Comparison of ENCODE assay signal across 9 mouse cellular contexts in the genomic region with DNA sequence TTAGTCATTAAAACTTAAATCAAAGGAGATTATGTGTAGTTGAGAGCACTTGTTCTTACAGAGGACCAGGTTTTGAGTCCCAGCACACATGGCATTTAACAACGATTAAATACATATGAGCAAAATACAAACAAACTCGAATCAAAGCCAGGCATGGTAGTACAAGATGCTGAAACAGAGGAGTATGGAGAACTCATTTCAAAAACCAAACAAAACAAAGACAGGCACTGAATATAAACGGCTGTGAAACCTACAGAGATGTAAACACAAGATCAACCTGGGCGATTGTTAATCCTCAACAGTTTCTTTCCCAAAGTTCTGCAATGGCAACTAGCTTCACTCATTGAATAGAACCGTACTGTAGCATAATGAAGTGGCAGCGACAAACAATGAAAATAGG. TPM values are rescaled to one million over a fixed set of nuclear protein-coding genes. Genes with fewer than 3 reads are reported as not detected.
DNase-seq lines count a peak whose midpoint lies in the region; ATAC-seq lines count a peak whose summit lies in the region.
"Had no signal": no experiment of that assay in that cellular context is flagged by ENCODE, and none has a peak within 500 bp of the region (broad histone marks: within the 10 kb centered on the region; RNA-seq: fewer than 3 reads in every experiment).

No protein-coding gene starts in this region.

- H3K9ac ChIP-seq in kidney, embryonic 14.5 days (ENCODE audit: low read depth, low read length) = 0 out of 2 replicates have a peak overlapping the region, but pooled peaks have one; percentile 31
- peak overlapping the region; percentile 97 for H3K9ac ChIP-seq in embryonic facial prominence, embryonic 12.5 days
- H3K9ac ChIP-seq in intestine, embryonic 14.5 days (ENCODE audit: low read length) = peak overlapping the region; percentile 92; the same call in 1 of the 2 replicates
- H3K9ac ChIP-seq in midbrain, embryonic 16.5 days (ENCODE audit: low read depth, low read length) = no peak overlapping the region

- no peak for DNase-seq in kidney, postnatal 14 days
- no peak for DNase-seq in intestine, embryonic 14.5 days (ENCODE audit: low spot score)
- DNase-seq in thymus, postnatal 4 days = no peak
- no peak for DNase-seq in frontal cortex, postnatal 14 days (ENCODE audit: low spot score in 2 of 2)
- no peak for DNase-seq in T-cell, adult 2 months (ENCODE audit: low spot score)
- DNase-seq: embryo, embryonic 11 days had no signal

- no peaks in the 10 kb centered on the region for H3K36me3 ChIP-seq in kidney, embryonic 14.5 days (ENCODE audit: control insufficient read depth, insufficient read depth, low read length)
- no peaks in the 10 kb centered on the region for H3K36me3 ChIP-seq in embryonic facial prominence, embryonic 12.5 days
- H3K36me3 ChIP-seq in intestine, embryonic 14.5 days (ENCODE audit: control insufficient read depth, insufficient read depth, low read length) = no peaks in the 10 kb centered on the region
- no peaks in the 10 kb centered on the region for H3K36me3 ChIP-seq in midbrain, embryonic 16.5 days (ENCODE audit: control insufficient read depth, insufficient read depth, low read length)

- WGBS in kidney, embryonic 14.5 days = 41% methylated on average over 6 of the region's 6 CpGs
- WGBS in embryonic facial prominence, embryonic 12.5 days = 35% methylated on average over 6 of the region's 6 CpGs
- WGBS in intestine, embryonic 14.5 days = 29% methylated on average over 6 of the region's 6 CpGs
- WGBS in midbrain, embryonic 16.5 days = 28% methylated on average over 6 of the region's 6 CpGs

- H3K27ac ChIP-seq in kidney, embryonic 14.5 days (ENCODE audit: low read depth, low read length) = no peak overlapping the region
- no peak overlapping the region for H3K27ac ChIP-seq in embryonic facial prominence, embryonic 12.5 days
- no peak overlapping the region for H3K27ac ChIP-seq in intestine, embryonic 14.5 days (ENCODE audit: low read depth)
- H3K27ac ChIP-seq in midbrain, embryonic 16.5 days (ENCODE audit: low read length) = no peak overlapping the region

- no peak for ATAC-seq in kidney, embryonic 14.5 days (ENCODE audit: low FRiP score, low TSS enrichment)
- ATAC-seq in embryonic facial prominence, embryonic 12.5 days (ENCODE audit: insufficient number of reproducible peaks, insufficient read depth, low FRiP score, low TSS enrichment) = no peak
- ATAC-seq in intestine, embryonic 14.5 days (replicated peaks; ENCODE audit: low FRiP score, low TSS enrichment, low read depth) = no peak
- no peak for ATAC-seq in midbrain, embryonic 16.5 days

- no peaks in the 10 kb centered on the region for H3K27me3 ChIP-seq in kidney, embryonic 14.5 days (ENCODE audit: control insufficient read depth, insufficient read depth, low read length)
- H3K27me3 ChIP-seq in embryonic facial prominence, embryonic 12.5 days = no peaks in the 10 kb centered on the region
- H3K27me3 ChIP-seq in intestine, embryonic 14.5 days (replicated peaks; ENCODE audit: control insufficient read depth, insufficient read depth, low read length) = no peaks in the 10 kb centered on the region
- H3K27me3 ChIP-seq in midbrain, embryonic 16.5 days (ENCODE audit: control insufficient read depth, insufficient read depth, low read depth, low read length) = no peaks in the 10 kb centered on the region

- peak overlapping the region; percentile 61 for H3K4me2 ChIP-seq in kidney, embryonic 14.5 days (replicated peaks; ENCODE audit: low read depth, low read length)
- peak overlapping the region; percentile 69 for H3K4me2 ChIP-seq in embryonic facial prominence, embryonic 12.5 days (replicated peaks)
- peak overlapping the region; percentile 85 for H3K4me2 ChIP-seq in intestine, embryonic 14.5 days (ENCODE audit: low read length)
- peak overlapping the region; percentile 92 for H3K4me2 ChIP-seq in midbrain, embryonic 16.5 days (ENCODE audit: low read length)

- no peaks in the 10 kb centered on the region for H3K9me3 ChIP-seq in kidney, embryonic 14.5 days (ENCODE audit: control insufficient read depth, low read length)
- no peaks in the 10 kb centered on the region for H3K9me3 ChIP-seq in embryonic facial prominence, embryonic 12.5 days
- no peaks in the 10 kb centered on the region for H3K9me3 ChIP-seq in intestine, embryonic 14.5 days (ENCODE audit: control insufficient read depth, low read length)
- H3K9me3 ChIP-seq in midbrain, embryonic 16.5 days (replicated peaks; ENCODE audit: control insufficient read depth, low read length, poor library complexity, severe bottlenecking) = no peaks in the 10 kb centered on the region

- H3K4me3 ChIP-seq in kidney, embryonic 14.5 days (ENCODE audit: low read length) = peak overlapping the region; percentile 73
- peak overlapping the region; percentile 93 for H3K4me3 ChIP-seq in embryonic facial prominence, embryonic 12.5 days
- H3K4me3 ChIP-seq in intestine, embryonic 14.5 days (ENCODE audit: low read depth, low read length) = peak overlapping the region; percentile 91
- H3K4me3 ChIP-seq in midbrain, embryonic 16.5 days (ENCODE audit: low read depth, low read length) = peak overlapping the region; percentile 94

- H3K4me1 ChIP-seq in kidney, embryonic 14.5 days (ENCODE audit: control insufficient read depth, insufficient read depth, low read length) = peaks cover 7% of the 10 kb centered on the region; the same call in 1 of the 2 replicates
- H3K4me1 ChIP-seq in embryonic facial prominence, embryonic 12.5 days = peaks cover 10% of the 10 kb centered on the region
- peaks cover 14% of the 10 kb centered on the region for H3K4me1 ChIP-seq in intestine, embryonic 14.5 days (replicated peaks; ENCODE audit: control insufficient read depth, insufficient read depth, low read length)
- H3K4me1 ChIP-seq in midbrain, embryonic 16.5 days (ENCODE audit: control insufficient read depth, insufficient read depth, low read length) = peaks cover 13% of the 10 kb centered on the region

RNA-seq across cellular contexts. Expression of a gene that starts 1.8 kb away (rescaled TPM):
- polyA plus RNA-seq in kidney, embryonic 14.5 days (2014; fragmentation: Nextera tagmentation; extraction: Ambion mirVana) = 21.5 and 42.4 TPM in 2 replicates
- 44.0 and 44.6 TPM in 2 replicates for polyA plus RNA-seq in embryonic facial prominence, embryonic 12.5 days (2016; fragmentation: Nextera tagmentation; extraction: Ambion mirVana)
- polyA plus RNA-seq in intestine, embryonic 14.5 days (2014; fragmentation: Nextera tagmentation; extraction: Ambion mirVana) = 36.2 and 39.6 TPM in 2 replicates
- polyA plus RNA-seq in midbrain, embryonic 16.5 days (2015; fragmentation: Nextera tagmentation; extraction: Ambion mirVana) = 99.8 and 106 TPM in 2 replicates

RNA-seq across cellular contexts. Expression of a gene that starts 36.1 kb away (rescaled TPM):
- polyA plus RNA-seq in kidney, embryonic 14.5 days (2014; fragmentation: Nextera tagmentation; extraction: Ambion mirVana) = 5.5 and 5.9 TPM in 2 replicates
- 2.1 and 2.2 TPM in 2 replicates for polyA plus RNA-seq in embryonic facial prominence, embryonic 12.5 days (2016; fragmentation: Nextera tagmentation; extraction: Ambion mirVana)
- 10.0 and 12.0 TPM in 2 replicates for polyA plus RNA-seq in intestine, embryonic 14.5 days (2014; fragmentation: Nextera tagmentation; extraction: Ambion mirVana)
- 8.7 and 12.8 TPM in 2 replicates for polyA plus RNA-seq in midbrain, embryonic 16.5 days (2015; fragmentation: Nextera tagmentation; extraction: Ambion mirVana)
